Mouse (Mus musculus): ENCODE data around the gene Gdf7. TPM values are rescaled to one million over a fixed set of nuclear protein-coding genes. Genes with fewer than 3 reads are reported as not detected.

The Gdf7 gene
- polyA plus RNA-seq, 1 experiment from 2014 or later, result not detected

DNA sequence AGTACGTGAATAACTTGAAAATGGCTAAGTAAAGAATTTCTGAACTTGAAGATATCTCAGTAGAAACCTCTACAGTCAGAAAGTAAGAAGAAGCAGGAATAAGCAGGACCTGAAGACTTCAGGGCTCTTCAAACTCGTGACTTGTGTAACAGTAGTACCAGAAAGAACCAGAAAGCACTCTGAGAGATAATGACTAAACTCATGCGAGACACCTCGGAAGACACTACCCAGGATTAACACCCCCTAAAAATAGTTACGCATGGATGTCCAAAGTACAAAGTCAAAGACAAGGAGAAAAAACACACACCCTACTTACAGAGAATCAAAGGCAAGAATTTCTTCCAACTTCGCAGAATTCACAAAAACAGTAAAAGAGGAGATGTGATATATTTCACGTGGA lies 35.4 kb downstream of the Gdf7 start:
- WGBS, result 57% methylated on average over 7 of the region's 7 CpGs
- ATAC-seq (replicated peaks; ENCODE audit: insufficient number of reproducible peaks, insufficient read depth, low FRiP score, low read depth), result no peak
- Histone ChIP-seq H3K4me2 (no peak overlapping the region), H3K4me1 (replicated peaks) (0 out of 2 replicates have a peak, but pooled peaks cover 6% of the 10 kb centered on the region), H3K27ac (no peak overlapping the region), H3K36me3 (no peaks in the 10 kb centered on the region), H3K9ac (no peak overlapping the region), H3K9me3 (replicated peaks) (no peaks in the 10 kb centered on the region), H3K4me3 (no peak overlapping the region), H3K27me3 (no peaks in the 10 kb centered on the region)

- Histone ChIP-seq H3K36me3 (no peaks in the 10 kb centered on the region), H3K27me3 (no peaks in the 10 kb centered on the region), H3K4me3 (no peak overlapping the region), H3K9me3 (replicated peaks) (no peaks in the 10 kb centered on the region), H3K9ac (no peak overlapping the region), H3K4me2 (no peak overlapping the region), H3K4me1 (replicated peaks) (0 out of 2 replicates have a peak, but pooled peaks cover 6% of the 10 kb centered on the region), H3K27ac (no peak overlapping the region)
- WGBS, result 60% methylated on average over 2 of the region's 2 CpGs
- ATAC-seq (replicated peaks; ENCODE audit: insufficient number of reproducible peaks, insufficient read depth, low FRiP score, low read depth), result no peak
These were observed 41.5 kb downstream of the Gdf7 start for GRCm38 (mm10) chr12:8260297-8260696.

Other genes starting within 250 kb of the Gdf7 start
- 44.3 and 48.7 TPM in 2 replicates for gene Ldah, start 93.8 kb downstream of the Gdf7 start, polyA plus RNA-seq (2015; fragmentation: Nextera tagmentation; extraction: Ambion mirVana)
- gene Hs1bp3, start 11.5 kb upstream of the Gdf7 start, polyA plus RNA-seq (2015; fragmentation: Nextera tagmentation; extraction: Ambion mirVana), result 12.1 and 16.5 TPM in 2 replicates
- gene Rhob, start 198.1 kb upstream of the Gdf7 start, polyA plus RNA-seq (2015; fragmentation: Nextera tagmentation; extraction: Ambion mirVana), result 35.4 and 40.6 TPM in 2 replicates